Mouse (Mus musculus): ENCODE results near the gene Il17rb. TPM values are rescaled to one million over a fixed set of nuclear protein-coding genes. Genes with fewer than 3 reads are reported as not detected.

Gene Il17rb
- polyA plus RNA-seq, 1 experiment from 2014 or later = 0.40 TPM

GRCm38 (mm10) chr14:30038431-30038830, 29.7 kb upstream of the Il17rb start:
- Histone ChIP-seq H3K9me3 (no peaks in the 10 kb centered on the region), H3K36me3 (no peaks in the 10 kb centered on the region), H3K4me1 (replicated peaks) (no peaks in the 10 kb centered on the region), H3K27ac (no peak overlapping the region), H3K9ac (replicated peaks) (no peak overlapping the region), H3K4me2 (no peak overlapping the region), H3K27me3 (no peaks in the 10 kb centered on the region), H3K4me3 (replicated peaks) (no peak overlapping the region)
- WGBS = 91% methylated on average over 18 of the region's 18 CpGs
- no peak for ATAC-seq (ENCODE audit: insufficient number of reproducible peaks, insufficient read depth, low FRiP score, low TSS enrichment, low read depth)

- Histone ChIP-seq H3K9ac (replicated peaks) (no peak overlapping the region), H3K27me3 (no peaks in the 10 kb centered on the region), H3K27ac (no peak overlapping the region), H3K4me3 (replicated peaks) (no peak overlapping the region), H3K4me2 (no peak overlapping the region), H3K9me3 (no peaks in the 10 kb centered on the region), H3K4me1 (replicated peaks) (no peaks in the 10 kb centered on the region), H3K36me3 (no peaks in the 10 kb centered on the region)
- ATAC-seq (ENCODE audit: insufficient number of reproducible peaks, insufficient read depth, low FRiP score, low TSS enrichment, low read depth) = no peak
- 56% methylated on average over 8 of the region's 8 CpGs for WGBS
Measured at GRCm38 (mm10) chr14:30033405-30033804, 24.7 kb upstream of the Il17rb start.

DNA sequence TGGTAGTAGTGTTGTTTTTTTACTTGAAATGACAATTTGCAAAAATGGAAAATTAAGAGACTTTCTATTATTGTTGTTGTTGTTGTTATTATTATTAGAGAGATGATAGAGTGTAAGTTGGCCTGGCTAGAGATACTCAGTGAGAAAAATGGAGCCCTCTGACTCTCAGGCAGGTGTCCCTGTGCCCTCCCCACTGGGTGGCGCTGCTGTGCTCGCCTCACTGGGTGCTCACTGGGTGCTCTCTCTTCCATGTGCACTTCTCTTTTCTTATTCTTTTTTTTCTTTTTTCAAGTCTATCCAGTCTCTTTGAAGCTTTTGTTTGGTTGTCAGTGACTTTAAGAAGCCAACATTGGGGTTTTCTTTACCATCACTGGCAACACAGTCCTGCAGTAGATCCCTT, 18.7 kb upstream of the Il17rb start:
- no peak for ATAC-seq (ENCODE audit: insufficient number of reproducible peaks, insufficient read depth, low FRiP score, low TSS enrichment, low read depth)
- Histone ChIP-seq H3K36me3 (no peaks in the 10 kb centered on the region), H3K4me2 (no peak overlapping the region), H3K9ac (replicated peaks) (no peak overlapping the region), H3K4me1 (replicated peaks) (no peaks in the 10 kb centered on the region), H3K4me3 (replicated peaks) (no peak overlapping the region), H3K9me3 (no peaks in the 10 kb centered on the region), H3K27me3 (no peaks in the 10 kb centered on the region), H3K27ac (no peak overlapping the region)
- 68% methylated on average over 2 of the region's 2 CpGs for WGBS

DNA sequence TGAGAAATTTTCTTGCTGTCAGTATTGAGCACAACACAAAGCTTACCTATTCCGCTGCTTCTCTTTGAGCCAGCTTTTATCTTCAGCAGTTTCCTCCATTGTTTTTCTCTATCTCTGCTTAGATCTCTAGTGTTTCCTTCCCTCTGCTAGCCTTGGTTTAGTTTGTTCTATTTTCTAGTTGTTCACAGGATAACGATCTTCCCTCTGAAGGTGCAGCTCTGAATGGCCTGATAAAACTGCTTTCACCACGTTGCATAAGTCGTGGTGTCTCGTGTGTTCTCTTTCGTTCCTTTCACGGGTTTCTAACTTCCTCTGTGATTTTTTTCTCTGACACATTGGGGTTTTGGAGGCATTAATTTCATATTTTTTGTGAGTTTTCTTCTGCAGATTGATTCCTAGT, 15.7 kb upstream of the Il17rb start:
- WGBS = 56% methylated on average over 7 of the region's 7 CpGs
- no peak overlapping the region for H3K27ac ChIP-seq

DNA sequence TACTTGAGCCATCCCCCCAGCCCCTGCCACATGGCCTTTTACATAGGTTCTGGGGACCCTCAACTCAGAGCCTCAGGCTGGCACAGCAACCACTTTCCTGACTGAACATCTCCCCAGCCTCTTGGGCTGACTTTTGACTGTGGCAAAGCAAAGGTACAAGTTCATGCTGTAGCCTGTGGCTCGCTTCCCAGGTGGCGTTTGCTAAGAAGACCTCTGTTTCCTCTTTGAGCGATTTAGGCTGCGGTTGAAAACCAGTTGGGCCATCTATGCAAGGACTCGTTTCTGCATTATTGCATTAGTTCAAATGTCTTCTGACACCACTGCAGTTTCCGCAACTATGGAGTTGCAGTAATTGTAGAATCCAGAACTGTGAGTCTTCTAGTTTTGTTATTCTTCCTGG, 13.8 kb upstream of the Il17rb start:
- no peak overlapping the region for H3K4me2 ChIP-seq
- no peaks in the 10 kb centered on the region for H3K36me3 ChIP-seq
- H3K4me1 ChIP-seq (replicated peaks) = peaks cover 11% of the 10 kb centered on the region
- no peaks in the 10 kb centered on the region for H3K9me3 ChIP-seq
- no peak overlapping the region for H3K27ac ChIP-seq
- H3K4me3 ChIP-seq (replicated peaks) = no peak overlapping the region
- H3K27me3 ChIP-seq = no peaks in the 10 kb centered on the region
- no peak overlapping the region for H3K9ac ChIP-seq (replicated peaks)
- ATAC-seq (ENCODE audit: insufficient number of reproducible peaks, insufficient read depth, low FRiP score, low TSS enrichment, low read depth) = no peak
- 88% methylated on average over 6 of the region's 6 CpGs for WGBS

More for the DNA sequence above, 15.7 kb upstream of the Il17rb start:
- Histone ChIP-seq H3K36me3 (no peaks in the 10 kb centered on the region), H3K9ac (replicated peaks) (no peak overlapping the region), H3K9me3 (no peaks in the 10 kb centered on the region), H3K27me3 (no peaks in the 10 kb centered on the region), H3K4me3 (replicated peaks) (no peak overlapping the region), H3K4me2 (no peak overlapping the region), H3K4me1 (replicated peaks) (peaks cover 11% of the 10 kb centered on the region)
- no peak for ATAC-seq (ENCODE audit: insufficient number of reproducible peaks, insufficient read depth, low FRiP score, low TSS enrichment, low read depth)

DNA sequence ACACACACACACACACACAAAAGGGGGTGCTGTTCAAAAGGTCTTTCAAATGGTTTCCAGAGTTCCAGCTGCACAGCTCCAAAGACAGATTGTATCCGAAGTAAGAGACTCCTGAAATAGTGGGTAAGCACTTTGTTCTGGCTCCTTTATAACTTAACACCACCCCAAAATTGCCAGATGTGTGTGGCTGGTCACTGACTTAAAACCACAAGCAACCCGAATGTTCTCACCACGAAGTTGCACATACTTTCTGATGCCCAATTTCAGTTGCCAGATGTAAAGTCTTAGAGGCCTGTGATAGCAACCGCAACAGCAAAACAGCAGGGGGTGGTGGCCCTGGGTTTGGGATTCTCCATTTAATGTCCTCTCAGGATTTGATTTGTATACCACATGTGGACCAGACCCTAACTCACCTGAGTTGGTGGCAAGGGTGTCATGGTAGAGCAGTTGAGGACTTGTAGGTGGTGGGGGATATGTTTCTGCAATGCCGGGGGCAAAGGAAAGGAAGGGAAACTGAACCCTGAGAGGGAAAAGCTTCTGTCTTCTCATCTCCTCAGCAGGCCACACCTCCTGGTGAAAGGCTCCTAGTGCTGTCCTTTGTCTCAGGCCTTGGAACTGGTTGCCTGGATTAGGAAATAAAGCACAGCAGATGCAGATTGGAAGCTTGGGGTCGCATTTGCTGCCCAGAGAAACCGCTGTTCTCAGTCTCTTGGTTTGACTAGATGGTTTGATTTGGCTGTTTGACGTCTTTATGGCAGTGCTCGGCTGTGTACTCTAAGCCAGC, 11.3 kb upstream of the Il17rb start:
- Histone ChIP-seq H3K4me3 (replicated peaks) (no peak overlapping the region), H3K27ac (no peak overlapping the region), H3K4me1 (replicated peaks) (peaks cover 11% of the 10 kb centered on the region), H3K36me3 (no peaks in the 10 kb centered on the region), H3K4me2 (no peak overlapping the region), H3K9ac (replicated peaks) (no peak overlapping the region), H3K9me3 (no peaks in the 10 kb centered on the region), H3K27me3 (no peaks in the 10 kb centered on the region)
- ATAC-seq (ENCODE audit: insufficient number of reproducible peaks, insufficient read depth, low FRiP score, low TSS enrichment, low read depth) = no peak
- 33% methylated on average over 9 of the region's 9 CpGs for WGBS

DNA sequence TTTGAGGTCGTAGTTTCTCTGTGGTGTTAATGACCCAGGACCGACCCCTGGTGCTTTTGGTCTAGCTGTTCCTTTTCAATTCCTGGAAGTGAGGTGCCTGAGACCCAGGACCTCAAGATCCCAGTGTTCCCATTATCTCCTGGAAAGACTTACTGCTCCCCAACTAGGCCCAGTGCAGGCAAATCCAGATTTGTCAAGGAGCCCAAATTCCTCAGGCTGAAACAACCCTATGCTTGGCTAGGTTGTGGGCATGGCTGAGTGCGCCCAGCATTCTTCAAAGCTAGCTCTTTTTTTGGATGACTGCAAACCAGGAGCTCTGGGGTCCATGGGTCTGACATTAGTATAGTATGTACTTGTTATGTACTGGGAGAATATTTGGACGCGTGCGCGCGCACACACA, 10.7 kb upstream of the Il17rb start:
- Histone ChIP-seq H3K9me3 (no peaks in the 10 kb centered on the region), H3K36me3 (no peaks in the 10 kb centered on the region), H3K4me1 (replicated peaks) (peaks cover 15% of the 10 kb centered on the region), H3K4me3 (replicated peaks) (no peak overlapping the region), H3K4me2 (no peak overlapping the region), H3K27ac (no peak overlapping the region), H3K27me3 (no peaks in the 10 kb centered on the region), H3K9ac (replicated peaks) (no peak overlapping the region)
- ATAC-seq (ENCODE audit: insufficient number of reproducible peaks, insufficient read depth, low FRiP score, low TSS enrichment, low read depth) = no peak
- 90% methylated on average over 8 of the region's 8 CpGs for WGBS

GRCm38 (mm10) chr14:30018846-30019245, 10.2 kb upstream of the Il17rb start:
- Histone ChIP-seq H3K36me3 (no peaks in the 10 kb centered on the region), H3K27ac (no peak overlapping the region), H3K4me3 (replicated peaks) (no peak overlapping the region), H3K4me2 (no peak overlapping the region), H3K27me3 (no peaks in the 10 kb centered on the region), H3K9me3 (no peaks in the 10 kb centered on the region), H3K4me1 (replicated peaks) (peaks cover 16% of the 10 kb centered on the region), H3K9ac (replicated peaks) (no peak overlapping the region)
- 91% methylated on average over 6 of the region's 6 CpGs for WGBS
- ATAC-seq (ENCODE audit: insufficient number of reproducible peaks, insufficient read depth, low FRiP score, low TSS enrichment, low read depth) = no peak

DNA sequence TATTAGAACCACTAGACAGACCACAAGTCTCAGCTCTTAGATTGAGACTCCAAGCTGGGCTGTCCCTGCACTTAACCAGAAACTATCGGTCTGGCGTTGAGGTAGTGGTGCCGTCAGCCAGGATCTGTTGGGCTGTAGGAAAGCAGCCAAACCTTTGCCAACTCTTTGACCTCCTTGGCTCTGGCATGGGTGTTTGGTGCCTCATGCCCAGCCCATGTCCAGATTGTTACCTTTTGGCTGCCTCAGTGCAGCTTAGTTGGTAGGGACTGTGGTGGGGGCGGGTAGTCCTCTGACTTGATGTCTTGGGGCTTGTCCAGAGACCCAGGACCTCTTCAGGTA, 9.7 kb upstream of the Il17rb start:
- Histone ChIP-seq H3K27me3 (no peaks in the 10 kb centered on the region), H3K9ac (replicated peaks) (no peak overlapping the region), H3K4me3 (replicated peaks) (no peak overlapping the region), H3K36me3 (no peaks in the 10 kb centered on the region), H3K4me2 (no peak overlapping the region), H3K9me3 (no peaks in the 10 kb centered on the region), H3K4me1 (replicated peaks) (peaks cover 16% of the 10 kb centered on the region), H3K27ac (no peak overlapping the region)
- no peak for ATAC-seq (ENCODE audit: insufficient number of reproducible peaks, insufficient read depth, low FRiP score, low TSS enrichment, low read depth)
- WGBS = 97% methylated on average over 4 of the region's 4 CpGs

- H3K4me1 ChIP-seq (replicated peaks) = peaks cover 16% of the 10 kb centered on the region
- H3K9me3 ChIP-seq = no peaks in the 10 kb centered on the region
- ATAC-seq (ENCODE audit: insufficient number of reproducible peaks, insufficient read depth, low FRiP score, low TSS enrichment, low read depth) = no peak
- H3K4me3 ChIP-seq (replicated peaks) = no peak overlapping the region
- H3K9ac ChIP-seq (replicated peaks) = no peak overlapping the region
- no peak overlapping the region for H3K4me2 ChIP-seq
- 87% methylated on average over 8 of the region's 8 CpGs for WGBS
- H3K27me3 ChIP-seq = no peaks in the 10 kb centered on the region
- H3K27ac ChIP-seq = no peak overlapping the region
- no peaks in the 10 kb centered on the region for H3K36me3 ChIP-seq
Measured at GRCm38 (mm10) chr14:30017794-30018462, 9.2 kb upstream of the Il17rb start.

DNA sequence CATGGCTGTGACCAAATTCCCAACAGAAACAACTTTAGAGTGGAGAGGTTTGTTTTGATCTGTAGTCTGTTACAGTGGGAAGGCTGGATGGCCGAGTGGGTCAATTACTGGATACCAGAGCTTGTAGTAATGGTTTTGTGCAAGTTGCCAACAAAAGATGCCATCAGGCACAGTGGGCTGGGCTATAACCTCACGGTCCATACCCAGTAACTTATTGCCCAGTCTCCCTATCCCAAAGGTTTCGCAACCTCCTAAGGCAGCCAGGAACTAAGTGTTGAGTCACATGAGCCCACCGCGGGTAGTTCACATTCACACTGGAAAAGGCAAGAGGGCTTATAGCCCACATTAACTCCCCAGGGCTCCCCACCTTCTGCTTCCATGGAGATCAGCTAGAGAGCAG, 8.0 kb upstream of the Il17rb start:
- H3K27ac ChIP-seq = no peak overlapping the region
- WGBS = 88% methylated on average over 5 of the region's 5 CpGs

GRCm38 (mm10) chr14:30015008-30015407, 6.3 kb upstream of the Il17rb start:
- Histone ChIP-seq H3K9ac (replicated peaks) (no peak overlapping the region), H3K27me3 (peaks cover 12% of the 10 kb centered on the region), H3K36me3 (no peaks in the 10 kb centered on the region), H3K9me3 (no peaks in the 10 kb centered on the region), H3K27ac (no peak overlapping the region), H3K4me1 (replicated peaks) (peaks cover 12% of the 10 kb centered on the region), H3K4me3 (replicated peaks) (no peak overlapping the region), H3K4me2 (no peak overlapping the region)
- 57% methylated on average over 1 of the region's 1 CpGs for WGBS
- no peak for ATAC-seq (ENCODE audit: insufficient number of reproducible peaks, insufficient read depth, low FRiP score, low TSS enrichment, low read depth)

More for the DNA sequence above, 8.0 kb upstream of the Il17rb start:
- Histone ChIP-seq H3K9ac (replicated peaks) (no peak overlapping the region), H3K4me3 (replicated peaks) (no peak overlapping the region), H3K36me3 (no peaks in the 10 kb centered on the region), H3K9me3 (no peaks in the 10 kb centered on the region), H3K4me1 (replicated peaks) (peaks cover 16% of the 10 kb centered on the region), H3K4me2 (no peak overlapping the region), H3K27me3 (no peaks in the 10 kb centered on the region)
- no peak for ATAC-seq (ENCODE audit: insufficient number of reproducible peaks, insufficient read depth, low FRiP score, low TSS enrichment, low read depth)

All from limb, embryonic 12.5 days (tissue).